Mouse (Mus musculus): ENCODE data around the gene Atxn1l. TPM values are rescaled to one million over a fixed set of nuclear protein-coding genes. Genes with fewer than 3 reads are reported as not detected.

Gene Atxn1l
- polyA plus RNA-seq, 1 experiment from 2014 or later, result 17.0 TPM

DNA sequence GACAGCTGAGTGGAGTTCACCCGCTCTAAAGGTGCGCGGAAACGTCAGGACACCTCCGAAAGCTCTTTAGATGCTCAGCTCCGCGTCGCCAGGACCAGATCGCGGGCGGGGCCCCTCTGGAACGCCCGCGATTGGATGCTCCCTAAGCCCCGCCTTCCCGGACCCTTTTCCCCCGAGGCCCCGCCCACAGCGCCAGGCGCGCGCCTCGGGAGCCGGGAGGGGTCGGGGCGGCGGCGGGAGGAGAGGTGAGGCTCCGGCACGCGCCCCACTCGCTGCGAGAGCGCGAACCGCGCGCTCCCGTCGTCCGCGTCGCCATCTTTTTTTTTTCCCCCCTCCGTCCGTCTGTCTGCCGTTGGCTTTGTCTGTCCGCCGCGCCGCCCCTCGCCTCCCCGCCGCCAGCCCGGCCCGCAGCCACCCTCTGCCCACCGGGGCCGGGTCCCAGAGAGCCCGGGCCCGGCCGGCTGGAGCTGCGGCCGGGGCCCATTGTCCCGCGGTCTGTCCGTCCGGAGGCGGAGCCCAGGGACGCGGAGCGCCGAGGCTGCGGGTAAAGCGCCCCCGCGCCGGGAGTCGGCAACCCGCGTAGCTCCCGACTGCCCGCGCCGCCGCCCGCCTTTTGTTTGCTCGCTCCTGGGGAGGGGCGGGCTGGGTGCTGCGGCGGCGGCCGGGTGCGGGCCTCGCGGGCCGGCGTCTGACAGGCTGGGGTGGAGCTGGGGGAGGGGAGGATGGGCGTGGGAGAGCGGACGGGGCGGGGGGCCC lies 32.0 kb downstream of the Atxn1l start, which contains the start of gene Zfp821:
Gene Zfp821 (plus strand): TSS at position 227 of the 756 bp plus-strand sequence.
- H3K27ac ChIP-seq, result peak within 1 kb of the TSS; percentile 95
- no peaks in the 10 kb centered on the region; the same call in 1 of the 2 replicates for H3K79me2 ChIP-seq (ENCODE audit: inconsistent target)
- 2% methylated on average over 65 of the region's 100 CpGs for WGBS (ENCODE audit: missing documents)
- H3K36me3 ChIP-seq (ENCODE audit: inconsistent target), result peaks cover 26% of the 10 kb centered on the region
- H3K4me3 ChIP-seq (ENCODE audit: inconsistent target), result peak within 1 kb of the TSS; percentile 45

- WGBS (ENCODE audit: missing documents), result 3% methylated on average over 24 of the region's 24 CpGs
- Histone ChIP-seq H3K79me2 (ENCODE audit: inconsistent target) (no peaks in the 10 kb centered on the region; the same call in 1 of the 2 replicates), H3K4me3 (ENCODE audit: inconsistent target) (peak overlapping the region; percentile 42), H3K27ac (peak overlapping the region; percentile 95), H3K36me3 (ENCODE audit: inconsistent target) (peaks cover 20% of the 10 kb centered on the region)
These were observed 32.8 kb downstream of the Atxn1l start for GRCm38 (mm10) chr8:109704565-109705319.

DNA sequence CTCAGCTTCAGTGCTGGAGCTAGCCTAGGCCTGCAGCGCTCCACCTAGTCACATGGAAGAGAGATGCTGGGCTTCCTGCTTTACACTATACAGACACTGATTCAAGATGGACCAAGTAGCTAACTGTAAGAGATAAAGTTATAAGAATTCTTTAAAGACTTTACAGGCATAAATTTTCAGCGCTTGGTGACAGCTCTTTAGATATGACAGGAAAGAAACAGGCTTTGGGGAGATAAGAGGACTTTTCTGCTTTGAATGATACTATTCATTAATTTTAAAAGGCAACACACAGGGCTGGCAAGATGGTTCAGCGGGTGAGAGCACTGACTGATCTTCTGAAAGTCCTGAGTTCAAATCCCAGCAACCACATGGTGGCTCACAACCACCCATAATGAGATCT lies 39.1 kb downstream of the Atxn1l start:
- Histone ChIP-seq H3K36me3 (ENCODE audit: inconsistent target) (no peaks in the 10 kb centered on the region), H3K27ac (no peak overlapping the region), H3K79me2 (ENCODE audit: inconsistent target) (no peaks in the 10 kb centered on the region; the same call in 1 of the 2 replicates), H3K4me3 (ENCODE audit: inconsistent target) (no peak overlapping the region)
- WGBS (ENCODE audit: missing documents), result 96% methylated on average over 3 of the region's 3 CpGs

GRCm38 (mm10) chr8:109697754-109698153 lies 39.8 kb downstream of the Atxn1l start:
- Histone ChIP-seq H3K4me3 (ENCODE audit: inconsistent target) (no peak overlapping the region), H3K79me2 (ENCODE audit: inconsistent target) (peaks cover 4% of the 10 kb centered on the region; the same call in 1 of the 2 replicates), H3K27ac (no peak overlapping the region), H3K36me3 (ENCODE audit: inconsistent target) (no peaks in the 10 kb centered on the region)
- WGBS (ENCODE audit: missing documents), result 100% methylated on average over 1 of the region's 1 CpGs

DNA sequence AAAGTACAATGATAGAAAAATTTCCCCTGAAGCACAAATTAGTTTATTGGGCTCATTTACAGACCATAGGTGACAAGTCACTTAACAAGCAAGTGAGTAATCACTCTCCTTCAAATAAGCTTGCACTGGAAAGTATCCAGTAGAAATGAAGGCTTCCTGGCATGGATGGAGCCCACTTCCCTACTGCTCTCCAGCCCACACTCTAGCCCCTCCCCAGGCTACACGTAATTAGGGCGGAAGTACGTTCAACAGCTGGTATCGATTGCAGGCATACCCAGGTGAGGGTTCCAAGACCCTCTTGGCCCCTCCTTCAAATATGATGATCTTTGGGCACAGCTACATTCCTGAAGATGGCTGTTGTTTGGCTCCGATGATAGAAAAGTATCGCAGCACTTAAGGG lies 43.4 kb downstream of the Atxn1l start:
- no peak overlapping the region; the same call in 1 of the 2 replicates for H3K27ac ChIP-seq
- no peaks in the 10 kb centered on the region for H3K36me3 ChIP-seq (ENCODE audit: inconsistent target)
- H3K79me2 ChIP-seq (ENCODE audit: inconsistent target), result peaks cover 40% of the 10 kb centered on the region
- peak overlapping the region; percentile 55; the same call in 1 of the 2 replicates for H3K4me3 ChIP-seq (ENCODE audit: inconsistent target)
- WGBS (ENCODE audit: missing documents), result 61% methylated on average over 6 of the region's 6 CpGs

GRCm38 (mm10) chr8:109693146-109693900 lies 44.2 kb downstream of the Atxn1l start, which contains the start of gene Ist1:
Gene Ist1, minus strand, starts transcription at chr8:109693260.
- Histone ChIP-seq H3K4me3 (ENCODE audit: inconsistent target) (peak within 1 kb of the TSS; percentile 55), H3K79me2 (ENCODE audit: inconsistent target) (peaks cover 48% of the 10 kb centered on the region), H3K36me3 (ENCODE audit: inconsistent target) (no peaks in the 10 kb centered on the region), H3K27ac (peak within 1 kb of the TSS; percentile 52)
- under 1% methylated on average over 53 of the region's 57 CpGs for WGBS (ENCODE audit: missing documents)

DNA sequence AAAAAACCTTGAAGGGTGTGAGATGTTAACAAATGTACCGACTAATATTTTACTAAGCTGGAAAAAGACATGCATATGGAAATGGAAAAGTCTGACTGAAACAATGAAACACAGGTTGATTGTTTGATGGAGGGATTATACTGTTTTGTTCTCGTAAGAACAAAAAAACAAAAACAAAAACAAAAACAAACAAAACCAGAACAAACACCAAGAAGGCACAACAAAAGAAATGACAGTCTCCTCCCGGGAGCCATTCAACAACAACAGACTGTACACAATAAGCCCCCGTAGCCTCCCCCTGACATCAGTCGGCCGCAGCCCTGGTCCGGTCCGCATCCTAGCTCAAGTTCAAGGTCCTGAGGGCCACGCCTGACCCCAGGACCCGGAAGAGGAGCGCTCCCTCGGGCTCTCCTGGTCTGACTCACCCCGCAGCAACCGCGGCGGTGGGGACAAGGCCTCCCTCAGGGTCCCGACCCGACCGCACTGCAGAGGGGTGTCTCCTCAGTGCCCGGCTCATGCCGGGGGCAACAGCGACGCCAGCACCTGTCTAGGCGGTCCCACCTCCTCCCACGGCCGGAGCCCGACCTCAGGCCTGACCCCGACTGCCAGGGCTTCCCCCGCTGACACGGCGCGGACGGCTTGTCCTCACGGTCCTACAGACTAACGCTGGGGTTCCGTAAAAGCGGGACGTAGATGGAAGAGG lies 44.9 kb downstream of the Atxn1l start:
- H3K4me3 ChIP-seq (ENCODE audit: inconsistent target), result peak overlapping the region; percentile 55
- H3K36me3 ChIP-seq (ENCODE audit: inconsistent target), result no peaks in the 10 kb centered on the region
- 2% methylated on average over 37 of the region's 38 CpGs for WGBS (ENCODE audit: missing documents)
- H3K79me2 ChIP-seq (ENCODE audit: inconsistent target), result peaks cover 56% of the 10 kb centered on the region
- peak overlapping the region; percentile 52 for H3K27ac ChIP-seq

GRCm38 (mm10) chr8:109691769-109692168 lies 45.8 kb downstream of the Atxn1l start:
- H3K4me3 ChIP-seq (ENCODE audit: inconsistent target), result peak overlapping the region; percentile 55
- H3K27ac ChIP-seq, result 0 out of 2 replicates have a peak overlapping the region, but pooled peaks have one; percentile 52
- H3K79me2 ChIP-seq (ENCODE audit: inconsistent target), result peaks cover 64% of the 10 kb centered on the region
- 52% methylated on average over 5 of the region's 5 CpGs for WGBS (ENCODE audit: missing documents)
- H3K36me3 ChIP-seq (ENCODE audit: inconsistent target), result no peaks in the 10 kb centered on the region

- Histone ChIP-seq H3K27ac (0 out of 2 replicates have a peak overlapping the region, but pooled peaks have one; percentile 5), H3K36me3 (ENCODE audit: inconsistent target) (peaks cover 6% of the 10 kb centered on the region; the same call in 1 of the 2 replicates), H3K79me2 (ENCODE audit: inconsistent target) (peaks cover 97% of the 10 kb centered on the region), H3K4me3 (ENCODE audit: inconsistent target) (no peak overlapping the region)
- WGBS (ENCODE audit: missing documents), result 5% methylated on average over 4 of the region's 5 CpGs
These were observed 50.3 kb downstream of the Atxn1l start for GRCm38 (mm10) chr8:109687248-109687647.

DNA sequence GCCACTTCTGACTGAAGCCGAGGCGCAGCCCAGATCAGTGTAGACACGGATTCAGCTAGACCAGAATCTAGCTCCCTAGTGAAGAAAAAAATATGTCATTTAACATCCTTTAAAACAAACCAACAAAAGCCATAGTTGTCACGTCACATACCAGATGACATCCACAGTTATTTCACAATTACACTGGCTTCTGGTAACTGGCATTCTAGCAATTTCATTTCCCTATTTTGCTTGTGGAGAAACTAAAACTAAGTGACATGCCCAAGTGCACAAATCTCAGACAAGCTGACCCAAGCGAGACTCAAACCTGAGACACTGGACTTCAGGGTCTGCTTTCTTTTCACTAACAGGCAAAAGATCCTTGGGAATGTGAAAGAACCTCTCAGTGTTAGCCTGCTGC lies 55.4 kb downstream of the Atxn1l start:
- peak overlapping the region; percentile 84 for H3K27ac ChIP-seq
- WGBS (ENCODE audit: missing documents), result 24% methylated on average over 5 of the region's 5 CpGs
- no peak overlapping the region for H3K4me3 ChIP-seq (ENCODE audit: inconsistent target)
- H3K79me2 ChIP-seq (ENCODE audit: inconsistent target), result peaks cover 78% of the 10 kb centered on the region
- peaks cover 46% of the 10 kb centered on the region for H3K36me3 ChIP-seq (ENCODE audit: inconsistent target)

- 58% methylated on average over 3 of the region's 3 CpGs for WGBS (ENCODE audit: missing documents)
- peaks cover 72% of the 10 kb centered on the region for H3K79me2 ChIP-seq (ENCODE audit: inconsistent target)
- no peak overlapping the region for H3K4me3 ChIP-seq (ENCODE audit: inconsistent target)
- peaks cover 46% of the 10 kb centered on the region for H3K36me3 ChIP-seq (ENCODE audit: inconsistent target)
- H3K27ac ChIP-seq, result peak overlapping the region; percentile 84
These were observed 56.0 kb downstream of the Atxn1l start for GRCm38 (mm10) chr8:109681535-109681934.

Measured in macrophage (primary cell).